Mouse (Mus musculus) layer of hippocampus, postnatal 14 days (tissue): Measurements from ENCODE around the gene Nupr1. TPM values are rescaled to one million over a fixed set of nuclear protein-coding genes. Genes with fewer than 3 reads are reported as not detected.
A peak's percentile ranks its signal among the peaks of the same experiment; 100 is the strongest.

Source experiments
- DNase-seq, 2 experiments: peaks; one replicate each; pipeline ENCODE4 v3.0.0; 2021 to 2022; ENCODE audit warnings: low spot score in 2 of 2, mixed read lengths in 1 of 2
- total RNA-seq, 2 experiments: library from RNA; stranded (reverse); gene quantifications; 2 replicates each; pipeline ENCODE4 v1.2.3; 2021

Gene Nupr1
- total RNA-seq, 2 experiments from 2014 or later, result 4.2 to 4.4 TPM

DNA sequence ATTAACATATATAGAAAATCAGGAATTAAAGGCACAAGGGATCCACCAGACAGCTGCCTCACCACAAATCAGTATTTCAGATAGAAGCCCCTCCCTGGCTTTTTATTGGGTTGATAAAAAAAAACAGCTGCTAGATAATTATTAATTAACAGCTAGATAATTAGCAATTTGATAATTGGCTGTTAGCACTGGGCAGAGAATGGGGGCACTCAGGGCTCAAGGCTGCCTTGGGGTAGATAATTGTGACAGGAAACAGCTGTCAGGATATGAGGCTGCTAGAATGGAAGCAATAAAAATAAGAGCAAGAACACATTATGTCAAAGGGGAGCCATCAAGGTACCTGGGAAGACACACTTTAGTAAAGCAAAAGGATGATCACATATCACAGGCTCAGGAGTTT, 14.3 kb upstream of the Nupr1 start:
- no peak for DNase-seq

DNA sequence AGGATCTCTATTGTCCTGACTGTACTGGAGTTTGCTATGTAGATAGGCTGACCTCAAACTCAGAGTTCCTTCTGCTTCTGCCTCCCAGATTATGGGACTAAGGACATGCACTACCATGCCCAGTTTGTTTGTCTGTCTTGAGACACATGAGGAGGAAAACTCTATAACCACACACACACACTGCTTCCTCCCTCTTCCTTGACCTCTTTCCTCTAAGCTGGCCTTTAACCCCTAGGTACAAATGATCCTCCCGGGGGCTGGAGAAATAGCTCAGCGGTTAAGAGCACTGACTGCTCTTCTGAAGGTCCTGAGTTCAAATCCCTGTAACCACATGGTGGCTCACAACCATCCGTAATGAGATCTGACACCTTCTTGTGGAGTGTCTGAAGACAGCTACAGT, 13.7 kb upstream of the Nupr1 start:
- no peak for DNase-seq

- peak; percentile 7 to 42 for DNase-seq
These were observed 12.6 kb upstream of the Nupr1 start for GRCm38 (mm10) chr7:126643244-126643617.

DNA sequence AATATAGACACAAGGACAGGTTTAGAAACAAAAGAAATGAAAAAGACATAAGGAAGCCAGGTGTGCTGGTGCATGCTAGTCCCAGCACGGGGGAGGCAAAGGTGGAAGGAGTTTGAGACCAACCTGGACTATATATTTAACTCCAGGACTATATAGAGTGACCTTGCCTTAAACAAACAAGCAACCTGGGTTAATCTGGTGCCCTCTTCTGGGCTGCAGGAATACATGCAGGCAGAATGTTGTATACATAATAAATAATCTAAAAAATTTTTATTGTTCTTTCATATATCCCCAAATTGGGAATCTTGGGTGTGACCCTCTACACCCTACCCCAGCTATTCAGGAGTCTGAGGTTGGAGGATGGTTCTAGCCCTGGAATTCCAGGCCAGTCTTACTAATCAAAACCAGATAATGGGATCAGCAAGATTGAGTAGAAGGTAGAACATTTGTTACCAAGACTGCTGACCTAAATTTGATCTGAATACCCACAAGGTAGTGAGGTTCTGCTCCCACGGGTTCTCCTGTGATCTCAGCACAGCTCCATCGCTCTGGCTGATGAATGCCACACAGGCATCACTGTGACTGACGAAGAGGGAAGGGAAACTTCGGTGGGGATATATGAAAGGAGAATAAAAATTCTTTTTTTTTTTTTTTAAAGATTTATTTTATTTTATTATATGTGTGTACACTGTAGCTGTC, 12.0 kb upstream of the Nupr1 start:
- DNase-seq, result no peak

GRCm38 (mm10) chr7:126636733-126637520, 6.3 kb upstream of the Nupr1 start:
- DNase-seq, result peak in 1 of 2 experiments; percentile 34

DNA sequence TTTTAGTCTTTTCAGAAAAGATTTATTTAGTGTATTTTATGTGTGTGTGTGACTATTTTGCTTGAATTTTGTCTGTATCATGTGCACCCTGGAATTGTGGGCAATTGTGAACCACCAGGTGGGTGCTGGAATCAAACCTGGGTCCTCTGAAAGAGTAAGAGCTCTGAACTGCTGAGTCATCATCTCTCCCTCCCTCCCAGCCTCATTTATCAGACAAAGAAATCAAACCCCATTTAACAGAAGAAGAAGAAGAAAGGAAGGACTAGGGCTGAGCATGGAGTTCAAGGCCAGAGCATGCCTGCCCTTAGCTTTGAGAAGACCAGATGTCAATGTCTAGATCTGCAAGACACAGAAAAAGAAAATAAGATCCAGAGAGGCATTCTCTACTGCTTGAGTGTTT, 4.7 kb upstream of the Nupr1 start:
- no peak for DNase-seq

DNA sequence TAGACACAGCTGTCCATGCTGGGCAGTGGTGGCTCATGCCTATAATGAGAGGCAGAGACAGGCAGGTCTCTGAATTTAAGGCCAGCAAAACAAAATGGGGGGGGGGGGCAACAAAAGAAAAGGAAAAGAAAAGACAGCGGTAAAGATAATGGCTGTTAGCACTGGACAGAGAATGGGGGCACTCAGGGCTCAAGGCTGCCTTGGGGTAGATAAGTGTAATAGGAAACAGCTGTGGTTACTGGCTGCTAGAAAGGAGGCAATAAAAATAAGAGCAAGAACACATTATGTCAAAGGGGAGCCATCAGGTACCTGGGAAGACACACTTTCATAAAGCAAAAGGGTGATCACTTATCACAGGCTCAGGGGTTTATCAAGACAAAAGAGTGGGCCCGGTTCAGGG, 1.8 kb upstream of the Nupr1 start:
- DNase-seq, result no peak

DNA sequence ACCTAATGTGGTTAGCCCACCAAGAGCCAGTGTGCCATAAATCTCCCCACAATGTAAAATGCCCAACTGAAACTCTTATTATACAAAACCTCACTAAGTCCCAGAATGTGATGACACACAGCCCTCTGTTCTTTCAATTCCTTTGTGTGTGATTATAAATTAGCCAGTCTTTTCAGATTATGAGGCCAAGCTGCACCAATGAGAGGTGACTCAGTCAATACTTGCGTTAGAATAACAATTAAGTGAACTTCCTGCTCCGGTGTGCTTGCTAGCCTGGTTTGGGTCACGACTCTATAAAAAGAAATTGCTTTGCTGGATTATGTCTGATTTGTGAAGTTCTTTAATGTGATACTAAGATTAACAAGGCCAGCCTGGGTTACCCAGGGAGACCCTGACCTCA, 746 bp downstream of the Nupr1 start:
- DNase-seq, result no peak

DNA sequence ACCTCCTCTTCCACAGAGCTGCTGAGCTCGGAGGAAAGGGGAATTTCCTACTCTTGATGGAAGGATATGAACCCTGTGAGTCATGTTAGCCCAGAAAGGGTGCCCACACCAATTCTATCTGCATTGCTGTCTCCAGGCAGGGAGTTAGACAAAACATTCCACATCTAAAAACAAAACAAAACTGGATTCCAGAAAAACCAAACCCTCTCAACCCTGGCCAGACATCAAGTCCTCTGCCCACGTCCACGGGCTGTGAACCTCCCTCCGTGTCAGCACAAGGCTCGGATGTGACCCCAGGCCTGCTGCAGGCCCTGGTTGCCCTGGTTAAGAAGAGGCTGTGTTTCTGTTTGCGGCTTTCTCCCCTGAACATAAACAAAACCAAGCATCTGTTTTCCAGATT, 2.5 kb downstream of the Nupr1 start:
- no peak for DNase-seq

DNA sequence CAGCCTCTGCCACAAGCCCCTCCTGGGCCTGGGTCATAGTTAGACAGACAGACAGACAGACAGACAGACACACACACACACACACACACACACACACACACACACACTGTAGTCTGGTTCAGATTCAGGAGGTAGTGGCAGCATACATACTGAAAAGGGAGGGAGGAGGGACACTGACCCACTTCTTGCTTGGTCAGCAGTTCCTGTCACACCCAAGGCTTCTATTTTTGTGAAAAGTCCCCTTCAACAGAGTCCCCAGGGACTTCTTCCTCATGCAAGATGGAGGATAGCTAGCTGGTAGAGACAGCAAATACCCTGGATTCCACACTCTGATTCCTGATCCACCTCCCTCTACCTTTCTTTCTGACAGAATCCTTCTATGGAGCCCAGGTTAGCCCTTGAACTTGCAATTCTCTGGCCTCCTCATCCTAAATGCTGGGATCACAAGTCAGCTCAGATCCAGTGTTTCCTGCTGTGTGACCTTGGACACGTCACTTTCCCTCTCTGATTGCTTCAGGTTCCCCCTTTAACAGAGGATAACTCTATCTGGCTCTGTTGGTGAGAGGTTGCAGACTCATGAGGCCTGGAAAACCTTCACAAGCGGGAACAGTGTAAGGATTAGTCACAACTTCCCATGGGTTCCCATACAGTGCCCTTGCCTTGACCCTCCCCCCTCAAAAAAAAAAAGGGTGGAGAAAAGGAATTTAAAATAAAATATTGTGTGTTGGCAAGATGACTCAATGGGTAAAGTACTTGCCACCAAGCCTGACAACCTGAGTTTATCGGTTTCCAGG, 4.7 kb downstream of the Nupr1 start:
- DNase-seq, result no peak

DNA sequence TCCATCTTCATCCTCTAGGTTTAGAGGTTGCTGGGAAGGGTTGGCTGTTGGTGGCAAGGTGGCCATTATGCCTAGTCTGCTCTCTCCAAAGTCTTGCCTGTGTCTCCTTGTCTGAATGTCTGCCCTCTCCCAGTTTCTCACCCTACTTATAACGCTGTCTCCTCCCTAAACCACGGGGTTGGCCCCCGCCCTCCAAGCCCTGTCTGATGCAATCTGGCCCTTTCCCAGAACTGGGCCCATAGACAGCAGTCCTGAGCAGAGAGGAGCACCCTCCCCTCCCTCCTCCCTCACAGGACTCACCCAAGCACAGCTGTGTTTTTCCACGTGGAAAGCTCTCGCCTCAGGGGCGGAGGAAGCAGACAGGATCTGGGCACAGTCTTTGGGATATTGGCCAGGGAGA, 5.3 kb downstream of the Nupr1 start:
- peak; percentile 11 to 24 for DNase-seq

GRCm38 (mm10) chr7:126624774-126625173, 5.9 kb downstream of the Nupr1 start:
- DNase-seq, result no peak

- DNase-seq, result no peak
These were observed 7.3 kb downstream of the Nupr1 start for GRCm38 (mm10) chr7:126623381-126623780.

GRCm38 (mm10) chr7:126621452-126622359, 9.0 kb downstream of the Nupr1 start:
- no peak for DNase-seq

- no peak for DNase-seq
These were observed 10.9 kb downstream of the Nupr1 start for GRCm38 (mm10) chr7:126619559-126620275.

- no peak for DNase-seq
These were observed 14.0 kb downstream of the Nupr1 start for GRCm38 (mm10) chr7:126616707-126617106.

GRCm38 (mm10) chr7:126612736-126613135, 17.9 kb downstream of the Nupr1 start:
- no peak for DNase-seq

DNA sequence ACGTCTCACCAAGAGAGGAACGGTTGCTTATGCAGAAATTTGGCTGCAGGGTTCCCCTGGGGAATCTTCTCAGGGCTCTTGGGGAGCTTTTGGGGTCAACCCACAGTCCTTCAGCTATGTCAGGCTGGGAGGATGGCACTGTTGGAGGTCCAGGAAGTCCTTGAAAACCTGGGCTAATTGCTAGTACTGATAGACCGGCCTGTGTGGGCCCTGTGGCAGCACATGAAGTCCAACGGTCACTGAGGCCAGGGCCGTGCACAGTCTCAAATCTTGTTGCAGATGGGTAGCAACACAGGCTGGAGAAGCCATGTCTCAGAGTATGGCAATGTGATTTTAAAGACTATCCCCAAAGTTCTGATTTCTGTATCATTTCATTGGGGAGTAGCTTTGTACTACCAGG, 22.9 kb downstream of the Nupr1 start:
- no peak for DNase-seq

GRCm38 (mm10) chr7:126607064-126607463, 23.6 kb downstream of the Nupr1 start:
- no peak for DNase-seq

- no peak for DNase-seq
These were observed 24.1 kb downstream of the Nupr1 start for GRCm38 (mm10) chr7:126606611-126607010.
